Mouse (Mus musculus) myocyte (in vitro differentiated cells): ENCODE data around the gene Krtap19-9b.

ENCODE experiments used
- CEBPB ChIP-seq: IDR thresholded peaks from 2 replicates; pipeline ENCODE4 v1.6.1; 2011; ENCODE audit warnings: mild to moderate bottlenecking, moderate library complexity; ENCODE audit not compliant: poor library complexity, insufficient read depth, severe bottlenecking
- E2F4 ChIP-seq: IDR thresholded peaks from one replicate; pipeline ENCODE4 v1.6.1; 2011; ENCODE audit warnings: mild to moderate bottlenecking, control low read depth, moderate library complexity; ENCODE audit not compliant: insufficient read depth
- MAX ChIP-seq: IDR thresholded peaks from one replicate; pipeline ENCODE4 v1.6.1; 2011; ENCODE audit warnings: low read depth, mild to moderate bottlenecking, control low read depth
- MYOG ChIP-seq, 3 experiments: IDR thresholded peaks; one replicate each; pipeline ENCODE4 v1.6.1; 2011; ENCODE audit warnings: control low read depth in 2 of 3, low read depth in 2 of 3, mild to moderate bottlenecking in 2 of 3; ENCODE audit not compliant: insufficient read length in 2 of 3, control insufficient read depth in 1 of 3, insufficient read depth in 1 of 3
- POLR2A ChIP-seq: IDR thresholded peaks from one replicate; pipeline ENCODE4 v1.6.1; 2011; ENCODE audit warnings: low read depth, mild to moderate bottlenecking, control low read depth, moderate library complexity; ENCODE audit not compliant: insufficient read length
- TCF12 ChIP-seq: IDR thresholded peaks from one replicate; pipeline ENCODE4 v1.6.1; 2011; ENCODE audit warnings: mild to moderate bottlenecking, control low read depth; ENCODE audit not compliant: poor library complexity, insufficient read depth, severe bottlenecking
- TCF3 ChIP-seq: IDR thresholded peaks from one replicate; pipeline ENCODE4 v1.6.1; 2011; ENCODE audit warnings: low read depth, control low read depth; ENCODE audit not compliant: insufficient read length
- USF1 ChIP-seq: IDR thresholded peaks from one replicate; pipeline ENCODE4 v1.6.1; 2011; ENCODE audit warnings: low read depth, mild to moderate bottlenecking, control low read depth, moderate library complexity

DNA sequence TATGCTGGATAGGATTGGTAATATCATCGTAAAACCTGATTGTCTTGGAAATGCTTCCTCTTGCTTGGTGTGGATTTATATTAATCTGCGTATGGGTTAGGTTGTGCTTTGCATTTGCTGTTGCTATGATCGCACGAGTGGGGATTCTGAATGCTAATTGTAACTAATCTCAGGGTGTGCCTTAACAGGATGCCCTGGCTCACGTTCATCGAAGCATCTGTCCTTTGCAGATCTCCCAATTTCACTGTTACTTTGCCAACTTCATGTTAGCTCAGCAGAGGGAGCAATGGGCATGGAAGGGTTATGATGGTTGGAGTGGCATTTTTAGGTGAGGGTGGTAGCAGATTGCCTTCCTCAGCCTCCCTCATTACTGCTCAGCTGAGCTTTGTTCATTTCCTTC is 9.0 kb upstream of the Krtap19-9b start:
- TF ChIP-seq POLR2A = no peak
- no peak for TF ChIP-seq E2F4
- TF ChIP-seq MAX = no peak
- no peak for TF ChIP-seq TCF3
- no peak for TF ChIP-seq USF1
- no peak for TF ChIP-seq MYOG (IDR thresholded peaks at IDR 0.05; ENCODE audit: control insufficient read depth in 1 of 3, insufficient read depth in 1 of 3, insufficient read length in 2 of 3, low read depth in 2 of 3)
- no peak for TF ChIP-seq TCF12
- no peak for TF ChIP-seq CEBPB
